Mouse (Mus musculus) bone marrow, adult 2 months (tissue): ENCODE measurements around the gene Gm17660.

Experiments
- CTCF ChIP-seq: fragments of 200-500 bp; IDR thresholded peaks from 2 replicates; pipeline ENCODE4 v1.5.1; 2011; ENCODE audit warnings: low read length, control low read depth; ENCODE audit not compliant: control insufficient read depth, insufficient read depth
- POLR2A ChIP-seq: fragments of 200-500 bp; IDR thresholded peaks from 2 replicates; pipeline ENCODE4 v1.6.1; 2011; ENCODE audit warnings: low read depth, mild to moderate bottlenecking, control low read depth, low read length, borderline replicate concordance; ENCODE audit not compliant: control insufficient read depth

DNA sequence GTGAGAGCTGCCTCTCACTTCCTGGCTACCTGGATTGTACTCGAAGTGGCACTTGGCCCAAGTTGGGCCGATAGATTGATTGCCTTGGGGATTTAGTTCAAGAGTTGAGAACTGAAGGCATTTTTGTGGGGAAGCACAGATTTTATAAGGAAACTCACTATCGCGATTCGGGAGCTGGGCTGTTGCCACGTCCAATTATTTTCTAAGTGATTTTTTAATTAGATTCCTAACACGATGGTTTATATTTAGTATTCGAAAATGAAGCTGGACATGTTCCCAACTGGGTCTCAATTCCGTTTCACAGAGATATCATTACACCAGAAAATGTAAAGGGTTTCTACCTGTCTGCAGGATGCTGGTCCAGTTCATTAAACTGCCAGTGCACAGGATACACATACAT is 8.0 kb upstream of the Gm17660 start:
- TF ChIP-seq POLR2A: no peak
- no peak for TF ChIP-seq CTCF
